Mouse (Mus musculus) MEL (cell line): Measurements from ENCODE around the gene Tmem161a. TPM values are rescaled to one million over a fixed set of nuclear protein-coding genes. Genes with fewer than 3 reads are reported as not detected.

Experiments used
- DNase-seq: peaks from one replicate; pipeline ENCODE4 v3.0.0; 2011; ENCODE audit warnings: low read depth, low spot score
- H3K27ac ChIP-seq: 2 replicates; pipeline ENCODE4 v1.5.1; 2012; ENCODE audit warnings: low read depth, mild to moderate bottlenecking, control low read depth, low read length, moderate library complexity; ENCODE audit not compliant: control insufficient read depth
- H3K27me3 ChIP-seq, 2 experiments: fragments of 150-350 bp in 1 of 2; sonication (generic) in 1 of 2; 2 replicates each; pipeline ENCODE4 v1.6.1; 2012; ENCODE audit warnings: low read length in 2 of 2, mild to moderate bottlenecking in 2 of 2, improper control_type of control experiment in 1 of 2, moderate library complexity in 1 of 2; ENCODE audit not compliant: insufficient read depth in 2 of 2, control insufficient read depth in 1 of 2
- H3K36me3 ChIP-seq, 2 experiments: 2 replicates each; pipeline ENCODE4 v1.6.1; 2012 to 2014; ENCODE audit warnings: low read length in 2 of 2, improper control_type of control experiment in 1 of 2, inconsistent platforms in 1 of 2, mild to moderate bottlenecking in 1 of 2; ENCODE audit not compliant: insufficient read depth in 2 of 2, control insufficient read depth in 1 of 2
- H3K4me1 ChIP-seq, 2 experiments: fragments of 150-350 bp in 1 of 2; sonication (generic) in 1 of 2; 2 replicates each; pipeline ENCODE4 v1.6.1; 2012; ENCODE audit warnings: low read length in 2 of 2, improper control_type of control experiment in 1 of 2, mild to moderate bottlenecking in 1 of 2; ENCODE audit not compliant: insufficient read depth in 2 of 2, control insufficient read depth in 1 of 2
- H3K4me3 ChIP-seq, 2 experiments: fragments of 150-350 bp in 1 of 2; sonication (generic) in 1 of 2; 2 replicates each; pipeline ENCODE4 v1.5.1; 2012; ENCODE audit warnings: low read depth in 2 of 2, low read length in 2 of 2, mild to moderate bottlenecking in 2 of 2, moderate library complexity in 2 of 2, control low read depth in 1 of 2, improper control_type of control experiment in 1 of 2; ENCODE audit not compliant: control insufficient read depth in 1 of 2, insufficient read depth in 1 of 2
- H3K79me2 ChIP-seq: 2 replicates; pipeline ENCODE4 v1.6.1; 2012; ENCODE audit warnings: mild to moderate bottlenecking, low read length, moderate library complexity; ENCODE audit not compliant: control insufficient read depth, poor library complexity, insufficient read depth
- H3K9ac ChIP-seq: 2 replicates; pipeline ENCODE4 v1.6.1; 2012; ENCODE audit warnings: low read depth, mild to moderate bottlenecking, control low read depth, low read length, moderate library complexity; ENCODE audit not compliant: control insufficient read depth, poor library complexity, severe bottlenecking
- H3K9me3 ChIP-seq: fragments of 150-350 bp; sonication (generic); replicated peaks from 2 replicates; pipeline ENCODE4 v1.6.1; 2012; ENCODE audit warnings: mild to moderate bottlenecking, low read length, improper control_type of control experiment, moderate library complexity; ENCODE audit not compliant: insufficient read depth
- CTCF ChIP-seq, 3 experiments: IDR thresholded peaks in 2 of 3; conservative IDR thresholded peaks in 1 of 3; 2 replicates each; pipeline ENCODE4 v1.5.1; 2011 to 2012; ENCODE audit warnings: low read length in 3 of 3, low read depth in 2 of 3, mild to moderate bottlenecking in 2 of 3, improper control_type of control experiment in 1 of 3, inconsistent platforms in 1 of 3, mixed read lengths in 1 of 3, moderate library complexity in 1 of 3; ENCODE audit not compliant: control insufficient read depth in 1 of 3, insufficient read depth in 1 of 3, poor library complexity in 1 of 3, severe bottlenecking in 1 of 3
- EP300 ChIP-seq, 2 experiments: IDR thresholded peaks; 2 replicates each; pipeline ENCODE4 v1.6.1; 2011; ENCODE audit warnings: improper control_type of control experiment in 2 of 2, low read length in 2 of 2, low read depth in 1 of 2, mild to moderate bottlenecking in 1 of 2
- GATA1 ChIP-seq: IDR thresholded peaks from 2 replicates; pipeline ENCODE4 v1.6.1; 2011; ENCODE audit warnings: low read depth, low read length, improper control_type of control experiment
- JUND ChIP-seq: IDR thresholded peaks from 2 replicates; pipeline ENCODE4 v1.6.1; 2011; ENCODE audit warnings: low read depth, mild to moderate bottlenecking, improper control_type of control experiment, low read length
- KAT2A ChIP-seq: conservative IDR thresholded peaks from 2 replicates; pipeline ENCODE4 v1.6.1; 2012; ENCODE audit warnings: low read depth, low read length, improper control_type of control experiment, inconsistent platforms
- MAFK ChIP-seq: IDR thresholded peaks from 2 replicates; pipeline ENCODE4 v1.6.1; 2011; ENCODE audit warnings: low read depth, mild to moderate bottlenecking, low read length, improper control_type of control experiment, borderline replicate concordance
- MXI1 ChIP-seq: IDR thresholded peaks from 2 replicates; pipeline ENCODE4 v1.6.1; 2011; ENCODE audit warnings: mild to moderate bottlenecking, low read depth, low read length, improper control_type of control experiment
- MYB ChIP-seq: IDR thresholded peaks from 2 replicates; pipeline ENCODE4 v1.6.1; 2011; ENCODE audit warnings: mild to moderate bottlenecking, low read depth, low read length, improper control_type of control experiment
- NELFE ChIP-seq: IDR thresholded peaks from 2 replicates; pipeline ENCODE4 v1.6.1; 2011; ENCODE audit warnings: low read depth, low read length, improper control_type of control experiment
- POLR2AphosphoS2 ChIP-seq: IDR thresholded peaks from 2 replicates; pipeline ENCODE4 v1.6.1; 2011; ENCODE audit warnings: low read length, improper control_type of control experiment
- RAD21 ChIP-seq: IDR thresholded peaks from 2 replicates; pipeline ENCODE4 v1.6.1; 2011; ENCODE audit warnings: mild to moderate bottlenecking, low read depth, low read length, improper control_type of control experiment
- RCOR1 ChIP-seq: IDR thresholded peaks from 2 replicates; pipeline ENCODE4 v1.6.1; 2012; ENCODE audit warnings: low read depth, mild to moderate bottlenecking, inconsistent platforms, low read length, improper control_type of control experiment
- SIN3A ChIP-seq: IDR thresholded peaks from 2 replicates; pipeline ENCODE4 v1.6.1; 2012; ENCODE audit warnings: low read length, improper control_type of control experiment, inconsistent platforms
- TAL1 ChIP-seq: IDR thresholded peaks from 2 replicates; pipeline ENCODE4 v1.6.1; 2012; ENCODE audit warnings: mild to moderate bottlenecking, inconsistent platforms, low read length, moderate library complexity, mixed read lengths
- TBP ChIP-seq: IDR thresholded peaks from 2 replicates; pipeline ENCODE4 v1.8.0; 2011; ENCODE audit warnings: low read depth, low read length, improper control_type of control experiment
- UBTF ChIP-seq: IDR thresholded peaks from 2 replicates; pipeline ENCODE4 v1.6.1; 2012; ENCODE audit warnings: low read depth, mild to moderate bottlenecking, inconsistent platforms, low read length, improper control_type of control experiment, moderate library complexity, borderline replicate concordance; ENCODE audit not compliant: insufficient read depth
- USF1 ChIP-seq: IDR thresholded peaks from 2 replicates; pipeline ENCODE4 v1.6.1; 2014; ENCODE audit warnings: low read depth, mild to moderate bottlenecking, inconsistent platforms, low read length, improper control_type of control experiment, moderate library complexity
- ZC3H11A ChIP-seq: IDR thresholded peaks from 2 replicates; pipeline ENCODE4 v1.6.1; 2012; ENCODE audit warnings: low read depth, mild to moderate bottlenecking, inconsistent platforms, low read length, improper control_type of control experiment
- ZKSCAN1 ChIP-seq: IDR thresholded peaks from 2 replicates; pipeline ENCODE4 v1.6.1; 2012; ENCODE audit warnings: low read depth, mild to moderate bottlenecking, inconsistent platforms, low read length, improper control_type of control experiment, moderate library complexity
- ZNF384 ChIP-seq: IDR thresholded peaks from 2 replicates; pipeline ENCODE4 v1.6.1; 2012; ENCODE audit warnings: low read depth, mild to moderate bottlenecking, inconsistent platforms, low read length, improper control_type of control experiment
- polyA plus RNA-seq, 2 experiments: library from polyadenylated mRNA; stranded (reverse) in 1 of 2; unstranded in 1 of 2; fragments of >175 nt in 1 of 2; fragments of >200 nt in 1 of 2; gene quantifications; 2 replicates each; pipeline versions ENCODE4 v1.2.1 to v1.2.4; 2012; ENCODE audit warnings: low replicate concordance in 2 of 2, low read depth in 1 of 2; ENCODE audit not compliant: insufficient read length in 2 of 2, insufficient read depth in 1 of 2, missing spikeins in 1 of 2
- total RNA-seq: library from RNA; depleted of rRNA; stranded (reverse); fragments of 300-350 nt; gene quantifications from 2 replicates; pipeline ENCODE4 v1.2.3, GENCODE M21; 2012

The Tmem161a gene
- total and polyA plus RNA-seq, 3 experiments = 50.7 to 51.4 TPM; not detected in 1

DNA sequence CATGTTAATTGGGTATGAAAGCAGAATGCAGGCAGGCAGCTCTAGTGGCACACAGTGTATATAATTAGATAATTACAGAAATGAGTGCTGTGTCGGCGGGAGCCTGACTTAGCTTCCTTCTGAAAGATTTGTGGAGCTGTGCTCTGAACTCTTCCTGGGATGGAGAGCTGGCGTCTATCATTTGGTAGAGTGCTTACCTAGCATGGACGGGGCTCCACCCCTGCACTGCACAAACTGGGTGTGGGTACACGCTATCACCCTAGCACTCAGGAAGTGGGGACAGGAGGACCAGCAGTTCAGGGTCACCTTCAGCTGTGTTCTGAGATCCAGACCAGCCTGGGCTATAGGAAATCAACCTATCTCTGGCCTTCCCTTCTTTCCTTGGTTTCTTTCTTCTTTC lies 1.2 kb downstream of the Tmem161a start:
- Histone ChIP-seq H3K4me3 (peak overlapping the region; percentile 66 to 82; a peak in 2 of 4 replicates), H3K27me3 (no peaks in the 10 kb centered on the region), H3K36me3 (peaks cover 0 to 10% of the 10 kb centered on the region in 2 experiments; a peak in 2 of 4 replicates), H3K4me1 (peaks cover 7 to 17% of the 10 kb centered on the region in 2 experiments), H3K79me2 (peaks cover 10% of the 10 kb centered on the region), H3K27ac (no peak overlapping the region), H3K9me3 (no peaks in the 10 kb centered on the region), H3K9ac (peak overlapping the region; percentile 17)
- TF ChIP-seq MYB (no peak), EP300 (IDR thresholded peaks at IDR 0.05; ENCODE audit: low read depth in 1 of 2, low read length in 2 of 2) (0 out of 4 replicates have a peak, but pooled peaks of 1 of the 2 experiments have one; percentile 9)
- peak; percentile 37 for DNase-seq

- TF ChIP-seq ZC3H11A (no peak), USF1 (no peak), MAFK (no peak), TBP (no peak)
- no peaks in the 10 kb centered on the region for H3K9me3 ChIP-seq
- H3K4me3 ChIP-seq = no peak overlapping the region
- H3K79me2 ChIP-seq = peaks cover 10% of the 10 kb centered on the region
- H3K9ac ChIP-seq = no peak overlapping the region
- H3K27me3 ChIP-seq = no peaks in the 10 kb centered on the region
- H3K36me3 ChIP-seq = peaks cover 0 to 10% of the 10 kb centered on the region in 2 experiments; a peak in 2 of 4 replicates
- DNase-seq = no peak
- peaks cover 7 to 17% of the 10 kb centered on the region in 2 experiments for H3K4me1 ChIP-seq
- no peak overlapping the region for H3K27ac ChIP-seq
These were observed 1.9 kb downstream of the Tmem161a start for GRCm38 (mm10) chr8:70174079-70174478.

- Histone ChIP-seq H3K79me2 (peaks cover 5% of the 10 kb centered on the region), H3K27ac (no peak overlapping the region), H3K27me3 (no peaks in the 10 kb centered on the region), H3K4me3 (no peak overlapping the region), H3K9ac (no peak overlapping the region), H3K9me3 (no peaks in the 10 kb centered on the region), H3K36me3 (peaks cover 0 to 14% of the 10 kb centered on the region in 2 experiments; a peak in 2 of 4 replicates), H3K4me1 (peaks cover 10 to 19% of the 10 kb centered on the region in 2 experiments)
- peak; percentile 39 for DNase-seq
- TF ChIP-seq ZNF384 (peak; percentile 87), TBP (peak; percentile 86), KAT2A (no peak)
These were observed 6.1 kb downstream of the Tmem161a start for GRCm38 (mm10) chr8:70178231-70178630.

- no peak overlapping the region for H3K27ac ChIP-seq
- no peak overlapping the region for H3K4me3 ChIP-seq
- no peaks in the 10 kb centered on the region; the same call in 1 of the 2 replicates for H3K79me2 ChIP-seq
- peak; percentile 59 for DNase-seq
- H3K9ac ChIP-seq = no peak overlapping the region
- H3K9me3 ChIP-seq = no peaks in the 10 kb centered on the region
- peaks cover 0 to 9% of the 10 kb centered on the region in 2 experiments; a peak in 2 of 4 replicates for H3K36me3 ChIP-seq
- H3K4me1 ChIP-seq = peaks cover 6 to 12% of the 10 kb centered on the region in 2 experiments
- no peaks in the 10 kb centered on the region for H3K27me3 ChIP-seq
- TF ChIP-seq MXI1 = no peak
- TF ChIP-seq ZC3H11A = peak; percentile 23; the same call in 1 of the 2 replicates
- TF ChIP-seq UBTF = no peak
- TF ChIP-seq ZKSCAN1 = no peak
- TF ChIP-seq RAD21 = peak; percentile 52
- peak; percentile 37 to 58 (median 44); a peak in 5 of 6 replicates for TF ChIP-seq CTCF (IDR thresholded peaks at IDR 0.05 in 2 of 3, conservative IDR thresholded peaks at IDR 0.05 in 1 of 3; ENCODE audit: control insufficient read depth in 1 of 3, insufficient read depth in 1 of 3, low read depth in 2 of 3, low read length in 3 of 3, poor library complexity in 1 of 3, severe bottlenecking in 1 of 3)
- no peak for TF ChIP-seq TAL1
- TF ChIP-seq SIN3A = no peak
- no peak for TF ChIP-seq RCOR1
- TF ChIP-seq USF1 = no peak
- no peak for TF ChIP-seq MAFK
- TF ChIP-seq JUND = no peak
- no peak for TF ChIP-seq EP300 (IDR thresholded peaks at IDR 0.05; ENCODE audit: low read depth in 1 of 2, low read length in 2 of 2)
- TF ChIP-seq NELFE = no peak
- TF ChIP-seq POLR2AphosphoS2 = no peak
- TF ChIP-seq TBP = no peak
- TF ChIP-seq MYB = no peak
- no peak for TF ChIP-seq GATA1
These were observed 6.9 kb downstream of the Tmem161a start for GRCm38 (mm10) chr8:70179082-70179481.
